Mouse (Mus musculus) neural tube, embryonic 11.5 days (tissue): ENCODE data around the gene Naxe. TPM values are rescaled to one million over a fixed set of nuclear protein-coding genes. Genes with fewer than 3 reads are reported as not detected.

Source experiments
- ATAC-seq: fragments of 200-750 bp; cut with Nextera tagmentation; 2 replicates; pipeline ENCODE4 v1.8.0; 2017; ENCODE audit warnings: moderate number of reproducible peaks, mild to moderate bottlenecking, moderate TSS enrichment, moderate library complexity; ENCODE audit not compliant: insufficient read depth, low FRiP score, low TSS enrichment
- DNase-seq: peaks from one replicate; pipeline ENCODE4 v3.0.0-alpha.2; 2015; ENCODE audit warnings: low spot score
- H3K27ac ChIP-seq: fragments of 300-500 bp; sonication (generic); 2 replicates; pipeline ENCODE4 v1.5.1; 2014; ENCODE audit warnings: low read depth, mild to moderate bottlenecking, low read length
- H3K27me3 ChIP-seq: fragments of 300-500 bp; sonication (generic); 2 replicates; pipeline ENCODE4 v1.6.1; 2014; ENCODE audit warnings: mild to moderate bottlenecking, low read length, mixed read lengths; ENCODE audit not compliant: control insufficient read depth, insufficient read depth
- H3K36me3 ChIP-seq: fragments of 300-500 bp; sonication (generic); 2 replicates; pipeline ENCODE4 v1.6.1; 2014; ENCODE audit warnings: mild to moderate bottlenecking, low read length, moderate library complexity, mixed read lengths; ENCODE audit not compliant: control insufficient read depth, insufficient read depth
- H3K4me1 ChIP-seq: fragments of 300-500 bp; sonication (generic); 2 replicates; pipeline ENCODE4 v1.6.1; 2014; ENCODE audit warnings: low read length, mixed read lengths; ENCODE audit not compliant: control insufficient read depth, insufficient read depth
- H3K4me2 ChIP-seq: fragments of 300-500 bp; sonication (generic); 2 replicates; pipeline ENCODE4 v1.6.1; 2014; ENCODE audit warnings: low read depth, mild to moderate bottlenecking, moderate library complexity
- H3K4me3 ChIP-seq: fragments of 300-500 bp; sonication (generic); 2 replicates; pipeline ENCODE4 v1.5.1; 2014; ENCODE audit warnings: low read depth, low read length
- H3K9ac ChIP-seq: fragments of 300-500 bp; sonication (generic); 2 replicates; pipeline ENCODE4 v1.6.1; 2014; ENCODE audit warnings: mild to moderate bottlenecking, low read length
- H3K9me3 ChIP-seq: fragments of 300-500 bp; sonication (generic); 2 replicates; pipeline ENCODE4 v1.6.1; 2016; ENCODE audit warnings: low read length; ENCODE audit not compliant: control insufficient read depth
- WGBS: fragments of 180-500 bp; shearing (Covaris S2); extraction: QIAGEN DNeasy Blood & Tissue Kit; methylation state at CpG from one replicate; pipeline ENCODE4 v1.1.7; 2014; 5-methylcytosine and 5-hydroxymethylcytosine counted together
- polyA plus RNA-seq: library from polyadenylated mRNA; unstranded; fragments of >200 nt; fragmentation: Nextera tagmentation; extraction: Ambion mirVana; gene quantifications from 2 replicates; pipeline ENCODE4 v1.2.1, GENCODE M21; 2014

Naxe gene
- polyA plus RNA-seq, 1 experiment from 2014 or later: 127 TPM

DNA sequence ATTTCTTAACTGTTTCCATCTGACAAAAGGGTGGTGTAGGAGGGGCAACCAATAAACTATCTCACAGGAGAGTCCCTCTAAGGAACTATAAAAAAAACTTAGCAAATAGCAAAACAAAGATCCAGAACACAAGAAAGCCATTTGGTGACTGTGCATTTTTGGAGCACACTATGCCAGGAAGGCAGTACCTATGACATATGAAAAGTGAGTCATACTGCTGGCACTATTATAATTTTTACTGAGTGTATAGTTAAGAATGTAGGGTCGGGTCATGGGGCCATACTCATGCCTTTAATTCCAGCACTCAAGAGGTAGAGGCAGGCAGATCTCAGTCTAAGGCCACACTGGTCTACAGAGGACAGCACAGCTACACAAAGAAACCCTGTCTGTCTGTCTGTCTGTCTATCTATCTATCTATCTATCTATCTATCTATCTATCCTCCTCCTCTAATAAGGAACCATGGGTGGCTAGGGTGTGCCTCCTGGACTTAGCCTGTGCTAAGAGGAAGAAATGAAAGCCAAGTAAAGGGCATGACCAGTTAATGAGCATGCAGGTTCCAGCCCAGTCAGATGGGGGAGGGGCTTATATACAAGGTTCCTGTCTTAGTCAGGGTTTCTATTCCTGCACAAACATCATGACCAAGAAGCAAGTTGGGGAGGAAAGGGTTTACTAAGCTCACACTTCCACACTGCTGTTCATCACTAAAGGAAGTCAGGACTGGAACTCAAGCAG lies 22.6 kb downstream of the Naxe start:
- ATAC-seq: no peak
- Histone ChIP-seq H3K27me3 (0 out of 2 replicates have a peak, but pooled peaks cover 6% of the 10 kb centered on the region), H3K4me2 (no peak overlapping the region), H3K4me1 (no peaks in the 10 kb centered on the region), H3K27ac (no peak overlapping the region), H3K36me3 (no peaks in the 10 kb centered on the region), H3K9ac (no peak overlapping the region), H3K4me3 (no peak overlapping the region), H3K9me3 (no peaks in the 10 kb centered on the region)
- 56% methylated on average over 1 of the region's 1 CpGs for WGBS
- DNase-seq: no peak

DNA sequence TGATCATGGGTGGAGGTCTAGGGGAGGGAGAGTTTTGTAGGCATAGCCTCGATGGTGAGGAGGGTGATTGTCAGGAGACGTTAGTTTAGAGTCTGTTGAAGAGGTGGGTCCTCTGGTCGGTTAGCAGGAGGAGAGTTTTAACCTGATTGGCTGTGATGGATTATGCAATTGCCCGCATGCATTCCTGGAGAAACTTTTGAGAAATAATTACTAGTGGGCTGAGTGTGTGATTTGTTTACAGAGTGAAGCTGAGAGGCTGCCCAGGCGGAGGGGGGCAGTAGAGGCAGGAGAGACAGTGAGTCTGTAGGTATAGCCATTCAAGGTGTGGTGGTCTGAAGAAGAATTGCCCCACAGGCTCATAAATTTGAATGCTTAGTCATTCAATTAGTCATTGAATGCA lies 24.8 kb downstream of the Naxe start:
- H3K27me3 ChIP-seq: peaks cover 12% of the 10 kb centered on the region; the same call in 1 of the 2 replicates

DNA sequence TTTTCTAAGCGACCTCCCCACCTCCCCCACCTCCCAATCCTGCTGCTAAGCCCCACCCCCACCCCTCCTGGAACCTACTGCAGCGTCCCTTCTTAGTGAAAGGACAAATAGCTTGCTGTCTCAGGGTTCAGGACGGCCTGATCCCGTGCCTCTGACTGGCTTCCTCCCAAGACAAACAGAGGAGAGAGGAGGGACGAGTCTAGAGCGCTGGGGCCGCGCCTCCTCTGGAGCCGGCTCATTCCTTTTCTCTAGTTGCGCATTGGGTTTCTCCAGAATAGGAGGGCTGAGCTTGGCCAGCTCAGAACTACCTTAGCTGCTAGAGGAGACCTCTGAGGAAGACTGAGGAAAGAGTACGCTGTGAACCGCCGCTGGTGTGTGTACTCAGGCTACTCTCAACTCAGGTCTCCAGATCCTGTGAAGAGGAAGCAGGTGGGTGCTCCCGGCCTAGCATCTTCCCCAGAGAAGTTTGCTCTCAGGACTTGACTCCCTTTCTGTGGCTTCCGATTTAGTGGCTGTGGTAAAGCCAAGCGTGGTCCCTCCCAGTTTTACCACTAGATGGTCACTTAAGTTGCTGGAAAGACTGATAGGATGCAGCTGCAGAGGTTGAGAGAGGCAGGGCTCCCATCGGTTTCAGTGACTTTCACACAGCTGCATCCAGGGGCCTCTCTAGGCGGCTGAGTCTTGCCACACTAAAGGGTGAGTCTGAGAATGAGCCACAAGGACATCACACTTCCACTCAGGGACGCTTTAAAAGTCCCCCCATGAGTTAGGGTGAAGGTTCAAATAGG lies 27.5 kb downstream of the Naxe start:
- H3K9me3 ChIP-seq: no peaks in the 10 kb centered on the region; the same call in 1 of the 2 replicates
- no peak overlapping the region for H3K4me2 ChIP-seq
- no peaks in the 10 kb centered on the region for H3K36me3 ChIP-seq
- DNase-seq (no peak), ATAC-seq (no peak)
- no peak overlapping the region for H3K9ac ChIP-seq
- WGBS: 21% methylated on average over 19 of the region's 19 CpGs
- H3K4me3 ChIP-seq: no peak overlapping the region
- H3K27ac ChIP-seq: no peak overlapping the region
- no peaks in the 10 kb centered on the region for H3K4me1 ChIP-seq
- peaks cover 12% of the 10 kb centered on the region; the same call in 1 of the 2 replicates for H3K27me3 ChIP-seq

More for the DNA sequence above, 24.8 kb downstream of the Naxe start:
- Histone ChIP-seq H3K27ac (no peak overlapping the region), H3K4me2 (no peak overlapping the region), H3K4me3 (no peak overlapping the region), H3K4me1 (no peaks in the 10 kb centered on the region), H3K9ac (no peak overlapping the region), H3K36me3 (no peaks in the 10 kb centered on the region), H3K9me3 (no peaks in the 10 kb centered on the region)
- no peak for ATAC-seq
- 72% methylated on average over 5 of the region's 5 CpGs for WGBS
- no peak for DNase-seq

DNA sequence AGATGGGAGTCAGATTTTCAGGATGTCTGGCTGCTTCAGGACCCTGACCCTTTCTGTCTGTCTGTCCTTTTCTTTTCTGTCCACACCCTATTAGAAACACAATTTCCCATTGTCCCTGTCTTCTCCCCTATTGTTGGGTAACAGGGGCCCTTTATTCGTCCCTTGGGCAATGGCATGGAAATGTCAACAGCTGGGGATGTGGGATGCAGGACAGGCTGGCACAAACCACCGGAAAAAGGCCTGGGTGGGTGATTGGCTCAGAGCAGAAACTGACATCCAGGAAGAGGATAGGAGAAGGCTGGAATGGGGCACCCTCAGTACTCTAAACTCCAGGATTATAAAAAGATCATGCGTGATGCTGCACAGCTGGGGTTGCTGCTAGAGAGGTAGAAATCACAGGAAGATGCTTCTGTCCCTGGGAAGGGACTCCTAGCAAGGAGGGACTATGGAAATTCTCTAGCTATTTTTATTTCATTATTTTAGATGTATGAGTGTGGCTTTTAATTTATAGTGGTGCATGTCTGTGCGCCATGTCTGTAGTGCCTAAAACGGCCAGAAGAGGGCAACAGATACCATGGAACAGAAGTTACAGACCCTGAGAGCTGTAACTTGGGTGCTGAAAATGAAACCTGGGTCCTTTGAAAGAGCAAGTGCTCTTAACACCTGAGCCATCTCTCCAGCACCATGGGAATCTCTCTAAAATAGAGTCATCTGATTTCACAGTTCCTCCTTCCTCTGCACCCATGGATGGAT lies 30.7 kb downstream of the Naxe start, which contains the start of gene Hapln2:
Gene Hapln2 (minus strand): TSS at position 150 of the 753 bp plus-strand sequence.
- Histone ChIP-seq H3K9ac (no peak within 1 kb of the TSS), H3K4me1 (peaks cover 12% of the 10 kb centered on the region), H3K9me3 (no peaks in the 10 kb centered on the region; the same call in 1 of the 2 replicates), H3K27me3 (peaks cover 42% of the 10 kb centered on the region), H3K4me3 (no peak within 1 kb of the TSS), H3K36me3 (no peaks in the 10 kb centered on the region), H3K27ac (no peak within 1 kb of the TSS), H3K4me2 (no peak within 1 kb of the TSS)
- WGBS: 52% methylated on average over 5 of the region's 5 CpGs
- no peak for ATAC-seq
- DNase-seq: no peak

DNA sequence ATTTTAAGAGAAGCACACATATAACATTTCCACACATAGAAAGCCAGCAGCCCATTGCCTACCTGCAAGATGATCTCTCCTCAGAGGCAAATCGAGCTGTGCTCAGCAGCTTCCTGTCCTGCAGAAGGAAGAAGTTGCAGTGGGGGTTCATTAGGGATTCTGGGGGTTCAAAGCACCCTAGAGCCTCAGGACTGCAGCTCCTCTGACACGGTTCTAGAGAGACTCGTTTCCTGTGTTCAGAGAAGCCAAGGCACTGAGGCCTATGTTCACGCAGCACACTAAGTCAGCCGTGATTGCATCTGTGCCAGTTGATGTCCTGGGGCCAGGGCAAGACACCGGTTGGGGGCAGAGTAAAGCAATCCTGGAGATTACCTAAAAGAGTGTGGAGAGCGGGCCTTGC lies 31.5 kb downstream of the Naxe start:
- DNase-seq (no peak), ATAC-seq (no peak)
- peaks cover 49% of the 10 kb centered on the region for H3K27me3 ChIP-seq
- WGBS: 67% methylated on average over 7 of the region's 7 CpGs
- H3K9me3 ChIP-seq: no peaks in the 10 kb centered on the region; the same call in 1 of the 2 replicates
- peaks cover 16% of the 10 kb centered on the region for H3K4me1 ChIP-seq
- H3K36me3 ChIP-seq: no peaks in the 10 kb centered on the region
- no peak overlapping the region for H3K9ac ChIP-seq
- no peak overlapping the region for H3K4me2 ChIP-seq
- no peak overlapping the region for H3K27ac ChIP-seq
- no peak overlapping the region for H3K4me3 ChIP-seq

DNA sequence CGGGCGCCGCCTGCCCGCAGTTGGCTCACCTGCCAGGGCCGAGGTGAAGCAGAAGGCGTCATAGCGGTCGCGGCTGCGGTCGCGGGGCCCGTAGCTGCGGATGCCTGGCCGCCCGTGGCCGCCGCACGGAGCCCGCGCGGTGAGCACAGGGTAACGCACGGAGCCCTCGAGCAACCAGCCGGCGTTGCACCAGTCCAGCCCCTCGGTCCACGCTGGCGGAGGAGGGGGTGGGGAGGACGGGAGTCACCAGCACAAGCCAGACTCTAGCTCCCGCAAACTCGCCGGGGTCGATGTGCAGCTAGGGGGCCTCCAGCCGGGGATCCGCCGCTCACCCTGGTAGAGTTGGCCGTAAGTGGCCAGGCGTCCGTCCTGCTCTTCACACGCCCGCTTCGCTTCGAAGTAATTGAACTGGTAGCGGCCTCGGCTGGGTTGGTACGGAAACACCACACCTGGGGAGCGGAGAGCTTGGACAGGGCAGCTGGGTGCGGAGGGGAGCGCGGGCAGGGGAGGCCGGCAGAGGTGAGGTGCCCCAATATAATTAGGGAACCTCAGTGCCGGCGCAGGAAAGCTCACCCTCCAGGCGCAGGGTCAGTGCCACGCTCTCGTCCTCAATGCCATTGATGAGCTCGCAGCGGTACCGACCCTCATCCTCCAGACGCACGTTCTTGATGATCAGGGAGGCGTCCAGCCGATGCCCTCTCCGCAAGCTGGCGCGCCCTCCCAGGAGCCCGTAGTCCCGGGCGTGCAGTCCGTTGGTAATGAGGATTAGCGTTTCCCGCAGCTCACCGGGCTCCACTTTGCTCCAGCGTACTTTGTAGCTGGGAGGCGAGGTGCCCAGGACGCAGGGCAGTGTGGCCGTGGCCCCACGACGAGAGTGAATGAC lies 34.9 kb downstream of the Naxe start:
- peaks cover 57% of the 10 kb centered on the region for H3K27me3 ChIP-seq
- H3K9ac ChIP-seq: peak overlapping the region; percentile 31; the same call in 1 of the 2 replicates
- H3K4me1 ChIP-seq: peaks cover 16% of the 10 kb centered on the region
- no peaks in the 10 kb centered on the region for H3K36me3 ChIP-seq
- DNase-seq (peak; percentile 64), ATAC-seq (peak; percentile 56; the same call in 1 of the 2 replicates)
- peak overlapping the region; percentile 53 for H3K4me3 ChIP-seq
- WGBS: under 1% methylated on average over 81 of the region's 81 CpGs
- peak overlapping the region; percentile 95 for H3K4me2 ChIP-seq
- H3K9me3 ChIP-seq: no peaks in the 10 kb centered on the region; the same call in 1 of the 2 replicates
- no peak overlapping the region for H3K27ac ChIP-seq

DNA sequence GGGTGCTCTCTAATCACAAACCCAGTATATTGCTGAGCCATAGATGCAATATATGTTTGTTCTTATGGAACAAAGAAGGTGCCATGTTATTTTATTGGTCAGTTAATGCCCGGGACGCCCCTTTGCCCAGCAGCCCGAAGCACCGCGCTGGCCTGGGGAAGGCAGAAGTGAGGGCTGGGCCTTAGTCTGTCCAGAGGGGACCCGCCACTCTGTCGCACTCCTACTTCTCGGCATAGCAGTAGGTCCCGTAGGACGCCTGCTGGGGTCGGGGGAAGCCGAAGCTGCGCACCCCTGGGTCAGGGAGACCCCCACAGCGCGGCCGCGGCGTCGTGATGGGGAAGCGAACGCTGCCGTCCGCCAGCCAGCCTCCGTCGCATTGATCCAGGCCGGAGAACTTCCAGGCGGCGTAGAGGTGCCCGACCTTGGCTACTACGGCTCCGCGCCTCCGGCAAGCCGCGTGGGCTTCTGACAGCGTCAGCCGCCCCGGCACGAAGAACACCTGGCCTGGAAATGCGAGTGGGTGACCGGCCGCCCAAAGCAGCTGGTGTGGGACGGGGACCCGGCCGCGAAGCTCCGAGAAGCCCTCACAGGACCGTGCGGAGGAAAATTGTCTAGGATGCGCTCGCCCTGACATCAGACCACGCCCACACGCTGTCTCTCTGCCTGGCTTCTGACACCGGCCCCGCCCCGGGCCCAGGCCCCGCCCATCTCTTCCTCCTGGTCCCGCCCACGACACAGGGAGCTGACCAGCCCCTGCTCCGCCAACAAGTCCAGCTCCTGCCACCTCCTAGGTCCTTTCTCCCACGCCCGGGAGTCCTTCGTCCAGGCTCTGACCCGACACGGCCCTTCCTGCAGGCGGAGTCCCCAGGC lies 35.7 kb downstream of the Naxe start:
- Histone ChIP-seq H3K36me3 (no peaks in the 10 kb centered on the region), H3K4me3 (peak overlapping the region; percentile 53), H3K27ac (no peak overlapping the region), H3K9ac (peak overlapping the region; percentile 31), H3K4me2 (peak overlapping the region; percentile 95), H3K27me3 (peaks cover 57% of the 10 kb centered on the region), H3K4me1 (peaks cover 16% of the 10 kb centered on the region), H3K9me3 (no peaks in the 10 kb centered on the region)
- peak; percentile 90 for ATAC-seq
- peak; percentile 92 for DNase-seq
- under 1% methylated on average over 65 of the region's 66 CpGs for WGBS
